Mouse (Mus musculus) fat pad, adult 2 months (tissue): ENCODE results near the gene Lars2.

Experiments
- DNase-seq: peaks from one replicate; pipeline ENCODE4 v3.0.0-alpha.2; 2011; ENCODE audit warnings: low read depth, low spot score; ENCODE audit errors: extremely low read depth

The Lars2 gene

DNA sequence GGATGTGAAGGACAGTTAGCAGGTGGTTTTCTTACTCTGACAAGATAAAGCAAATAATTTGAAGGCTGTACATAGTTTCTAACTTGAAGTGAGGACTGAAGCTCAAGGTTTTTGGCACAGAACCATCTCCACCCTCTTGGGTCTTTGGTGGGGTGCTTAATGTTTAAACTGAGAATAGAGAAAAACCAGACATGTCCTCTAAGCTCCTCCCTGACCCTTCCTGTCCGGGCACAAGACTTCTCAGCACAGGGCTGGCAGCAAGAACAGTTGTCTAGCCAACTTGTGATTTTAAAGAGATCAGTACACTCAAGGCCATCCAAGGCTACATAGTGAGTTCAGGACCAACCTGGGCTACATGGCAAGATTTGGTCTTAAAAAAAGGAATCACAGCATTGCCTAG, 138.9 kb downstream of the Lars2 start:
- DNase-seq = no peak

DNA sequence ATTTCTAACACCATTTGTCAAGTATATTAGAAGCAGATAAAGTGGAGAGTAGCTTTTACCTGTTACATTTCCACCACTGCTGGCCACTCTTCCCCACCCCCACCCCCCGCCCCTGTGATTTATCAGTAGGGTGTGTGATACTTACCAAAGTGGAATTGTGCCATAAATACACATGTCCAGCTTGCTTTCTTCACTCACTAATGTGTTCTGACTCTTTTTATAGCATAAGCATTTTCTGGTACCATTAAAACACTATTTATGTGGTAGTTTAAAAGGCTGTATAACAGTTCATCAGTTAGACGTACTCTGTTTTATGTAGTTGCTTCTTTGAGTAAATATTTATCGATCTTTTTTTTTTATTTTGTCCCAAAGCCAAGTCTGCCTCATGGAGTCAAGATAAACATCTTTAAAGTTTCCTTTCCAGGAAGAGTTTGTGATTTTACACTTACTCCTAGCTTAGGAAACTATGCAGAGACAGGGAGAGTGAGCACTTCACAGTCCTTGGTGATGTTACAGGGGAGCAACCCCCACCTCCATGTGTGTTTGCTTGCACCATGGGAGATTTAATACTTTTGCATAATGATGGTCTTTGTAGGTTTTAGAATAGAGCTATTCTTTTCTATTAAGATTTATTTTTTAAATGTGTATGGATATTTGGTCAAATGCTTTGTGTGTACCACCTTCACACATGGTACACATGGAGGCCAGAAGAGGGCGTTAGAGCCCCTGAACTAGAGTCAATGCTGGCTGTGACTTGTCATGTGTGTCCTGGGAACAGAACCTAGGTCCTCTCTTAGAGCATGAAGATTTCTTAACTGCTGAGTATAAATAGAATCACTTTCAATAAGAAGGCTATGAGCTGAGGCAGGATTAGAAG, 139.8 kb downstream of the Lars2 start:
- no peak for DNase-seq

DNA sequence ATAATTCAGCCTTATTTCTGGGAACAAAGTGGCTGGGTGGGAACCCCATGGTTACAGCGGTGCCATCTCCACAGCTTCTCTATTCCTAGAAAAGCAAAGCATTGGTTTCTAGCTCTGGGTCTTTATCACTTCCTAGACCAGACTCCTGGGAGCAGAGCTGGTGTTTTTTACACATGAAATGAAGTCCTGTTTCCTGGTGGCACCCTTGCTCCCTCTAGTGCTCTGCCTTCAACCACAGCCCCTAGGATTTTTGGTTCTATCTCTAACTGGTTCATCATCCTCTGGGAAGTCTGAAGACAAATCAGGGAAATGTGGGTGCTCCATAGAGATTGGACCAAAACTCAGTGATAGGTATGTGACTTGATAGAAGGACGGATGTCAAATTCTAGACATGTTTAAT, 140.7 kb downstream of the Lars2 start:
- DNase-seq = no peak

DNA sequence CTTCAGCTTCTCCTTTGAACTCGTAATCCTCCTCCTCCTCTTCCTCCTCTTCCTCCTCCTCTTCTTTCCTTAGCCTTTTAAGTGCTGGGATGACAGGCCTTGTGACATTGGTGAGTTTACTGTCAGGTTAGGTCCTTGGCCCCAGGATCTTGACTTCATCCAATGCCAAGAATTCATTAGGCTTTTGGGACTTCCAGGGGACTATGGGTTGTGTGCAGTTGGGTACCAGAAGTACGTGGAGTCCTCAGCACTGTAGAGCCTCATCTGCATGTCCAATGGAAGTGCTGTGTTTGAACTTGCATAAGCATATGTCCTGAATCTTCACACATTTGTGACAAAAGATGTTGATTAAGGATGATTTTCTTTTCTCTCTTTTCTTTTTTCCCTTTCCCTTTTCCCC, 142.3 kb downstream of the Lars2 start:
- no peak for DNase-seq

DNA sequence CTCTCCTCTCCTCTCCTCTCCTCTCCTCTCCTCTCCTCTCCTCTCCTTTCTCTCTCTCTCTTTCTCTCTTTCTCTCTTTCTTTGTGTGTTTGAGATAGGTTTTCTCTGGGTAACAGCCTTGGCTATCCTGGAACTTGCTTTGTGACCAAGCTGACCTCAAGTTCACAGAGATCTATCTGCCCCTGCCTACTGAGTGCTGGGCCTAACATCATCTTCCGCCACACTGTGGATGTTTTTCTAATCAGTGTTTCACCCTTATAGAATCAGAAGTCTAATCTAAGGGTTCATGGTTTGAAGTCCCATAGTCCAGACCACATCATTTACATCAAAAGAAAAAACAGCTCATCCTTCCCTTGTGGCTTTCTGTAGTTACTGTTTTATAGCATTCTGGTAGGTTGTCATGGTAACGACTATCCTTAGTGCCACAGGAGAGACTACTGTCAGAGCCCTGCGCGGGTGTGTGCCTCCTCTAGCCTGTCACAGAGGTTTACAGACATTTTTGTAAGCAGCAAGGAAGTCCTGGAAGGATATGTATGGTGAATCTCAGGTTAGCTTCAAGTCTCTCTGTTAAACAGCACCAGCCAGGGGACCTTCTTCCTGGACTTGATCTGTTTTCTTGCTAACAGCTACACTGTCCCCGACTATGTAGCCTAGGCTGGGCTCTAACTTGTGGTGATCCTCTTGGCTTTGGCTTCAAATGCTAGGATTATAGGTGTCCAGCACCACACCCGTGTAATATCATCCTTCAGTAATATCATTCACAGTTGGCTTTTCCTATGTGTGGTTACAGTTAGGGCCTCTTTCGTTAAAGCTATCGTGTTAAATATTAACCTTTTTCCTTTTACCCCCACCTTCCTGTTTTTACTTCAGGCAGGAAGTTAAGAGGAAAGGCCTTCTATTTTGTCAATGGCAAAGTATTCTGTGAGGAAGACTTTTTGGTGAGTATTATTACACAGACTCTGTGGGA, 143.2 kb downstream of the Lars2 start:
- DNase-seq = no peak

DNA sequence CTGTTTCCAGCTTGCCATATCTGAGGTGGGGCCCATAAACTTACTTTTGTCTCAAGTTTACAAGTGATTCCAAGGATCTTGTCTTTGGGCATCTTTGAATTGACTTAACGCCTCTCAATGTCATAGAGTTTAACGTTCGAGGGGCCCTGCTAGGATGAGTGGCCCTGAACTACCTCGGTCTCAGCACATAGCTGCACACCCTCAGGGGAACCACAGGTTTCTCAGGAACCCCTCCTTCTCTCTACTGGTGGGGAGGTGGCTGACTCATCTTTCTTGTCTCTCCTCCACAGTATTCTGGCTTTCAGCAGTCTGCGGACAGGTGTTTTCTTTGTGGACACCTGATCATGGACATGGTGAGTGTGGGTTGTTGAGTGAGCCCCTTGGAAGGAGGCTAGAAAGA, 144.2 kb downstream of the Lars2 start:
- no peak for DNase-seq
